Mouse (Mus musculus) myocyte (in vitro differentiated cells): ENCODE results near the gene Ranbp9. TPM values are rescaled to one million over a fixed set of nuclear protein-coding genes. Genes with fewer than 3 reads are reported as not detected.

Source experiments
- H3K27me3 ChIP-seq: one replicate; pipeline ENCODE4 v1.6.1; 2011; ENCODE audit not compliant: control insufficient read depth, insufficient read depth, insufficient read length
- H3K36me3 ChIP-seq: one replicate; pipeline ENCODE4 v1.6.1; 2011; ENCODE audit not compliant: control insufficient read depth, insufficient read depth
- H3K4me2 ChIP-seq: one replicate; pipeline ENCODE4 v1.6.1; 2011; ENCODE audit warnings: low read depth, control low read depth
- H3K4me3 ChIP-seq: one replicate; pipeline ENCODE4 v1.5.1; 2011; ENCODE audit warnings: mild to moderate bottlenecking, control low read depth, moderate library complexity
- H3K79me2 ChIP-seq: one replicate; pipeline ENCODE4 v1.6.1; 2011; ENCODE audit not compliant: control insufficient read depth, insufficient read depth
- H3ac ChIP-seq: one replicate; pipeline ENCODE4 v1.6.1; 2011; ENCODE audit not compliant: control insufficient read depth, insufficient read length
- CEBPB ChIP-seq: IDR thresholded peaks from 2 replicates; pipeline ENCODE4 v1.6.1; 2011; ENCODE audit warnings: mild to moderate bottlenecking, moderate library complexity; ENCODE audit not compliant: poor library complexity, insufficient read depth, severe bottlenecking
- E2F4 ChIP-seq: IDR thresholded peaks from one replicate; pipeline ENCODE4 v1.6.1; 2011; ENCODE audit warnings: mild to moderate bottlenecking, control low read depth, moderate library complexity; ENCODE audit not compliant: insufficient read depth
- MAX ChIP-seq: IDR thresholded peaks from one replicate; pipeline ENCODE4 v1.6.1; 2011; ENCODE audit warnings: low read depth, mild to moderate bottlenecking, control low read depth
- MYOD1 ChIP-seq, 3 experiments: IDR thresholded peaks; one replicate each; pipeline ENCODE4 v1.6.1; 2011; ENCODE audit warnings: control low read depth in 2 of 3, low read depth in 2 of 3, mild to moderate bottlenecking in 2 of 3, moderate library complexity in 1 of 3; ENCODE audit not compliant: insufficient read length in 2 of 3, control insufficient read depth in 1 of 3
- MYOG ChIP-seq, 3 experiments: IDR thresholded peaks; one replicate each; pipeline ENCODE4 v1.6.1; 2011; ENCODE audit warnings: control low read depth in 2 of 3, low read depth in 2 of 3, mild to moderate bottlenecking in 2 of 3; ENCODE audit not compliant: insufficient read length in 2 of 3, control insufficient read depth in 1 of 3, insufficient read depth in 1 of 3
- POLR2A ChIP-seq: IDR thresholded peaks from one replicate; pipeline ENCODE4 v1.6.1; 2011; ENCODE audit warnings: low read depth, mild to moderate bottlenecking, control low read depth, moderate library complexity; ENCODE audit not compliant: insufficient read length
- POLR2AphosphoS2 ChIP-seq: IDR thresholded peaks from one replicate; pipeline ENCODE4 v1.6.1; 2011; ENCODE audit warnings: low read depth, control low read depth; ENCODE audit not compliant: insufficient read length
- REST ChIP-seq: IDR thresholded peaks from one replicate; pipeline ENCODE4 v1.6.1; 2011; ENCODE audit warnings: mild to moderate bottlenecking, control low read depth, moderate library complexity; ENCODE audit not compliant: insufficient read depth, insufficient read length
- SRF ChIP-seq: IDR thresholded peaks from one replicate; pipeline ENCODE4 v1.6.1; 2011; ENCODE audit warnings: low read depth; ENCODE audit not compliant: control insufficient read depth, insufficient read length
- TCF12 ChIP-seq: IDR thresholded peaks from one replicate; pipeline ENCODE4 v1.6.1; 2011; ENCODE audit warnings: mild to moderate bottlenecking, control low read depth; ENCODE audit not compliant: poor library complexity, insufficient read depth, severe bottlenecking
- TCF3 ChIP-seq: IDR thresholded peaks from one replicate; pipeline ENCODE4 v1.6.1; 2011; ENCODE audit warnings: low read depth, control low read depth; ENCODE audit not compliant: insufficient read length
- USF1 ChIP-seq: IDR thresholded peaks from one replicate; pipeline ENCODE4 v1.6.1; 2011; ENCODE audit warnings: low read depth, mild to moderate bottlenecking, control low read depth, moderate library complexity
- polyA plus RNA-seq: library from polyadenylated mRNA; unstranded; fragments of >200 nt; fragmentation: generic; extraction: Trizol; gene quantifications from one replicate; pipeline ENCODE4 v1.2.1, GENCODE M21; 2012; ENCODE audit warnings: missing spikeins

Gene Ranbp9
- polyA plus RNA-seq, 1 experiment, result 23.1 TPM

DNA sequence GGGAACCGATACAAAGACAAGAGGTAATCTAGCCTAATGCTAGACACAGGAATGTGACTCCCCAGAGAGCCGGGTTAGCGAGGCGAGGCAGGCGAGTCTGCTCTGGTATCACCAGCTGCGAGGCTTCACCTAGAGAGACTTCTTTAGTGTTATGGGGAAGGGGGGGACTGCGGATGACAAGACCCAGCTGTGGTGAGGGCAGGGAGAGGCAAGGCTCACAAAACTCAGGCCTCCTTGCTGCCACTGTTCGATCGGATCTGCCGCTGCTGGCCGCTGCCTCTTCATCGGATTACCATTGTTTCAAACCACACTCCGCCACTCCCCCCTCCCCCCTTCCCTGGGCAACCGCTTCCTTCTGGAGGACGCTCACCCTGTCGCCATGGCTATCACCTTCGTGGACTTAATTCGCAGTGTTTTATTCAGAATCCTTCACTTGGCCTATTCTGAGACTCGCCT lies 22.3 kb upstream of the Ranbp9 start:
- Histone ChIP-seq H3K36me3 (no peaks in the 10 kb centered on the region), H3ac (no peak overlapping the region), H3K79me2 (no peaks in the 10 kb centered on the region), H3K27me3 (no peaks in the 10 kb centered on the region), H3K4me3 (no peak overlapping the region), H3K4me2 (no peak overlapping the region)
- TF ChIP-seq POLR2A, result no peak
- no peak for TF ChIP-seq MYOG (IDR thresholded peaks at IDR 0.05; ENCODE audit: control insufficient read depth in 1 of 3, insufficient read depth in 1 of 3, insufficient read length in 2 of 3, low read depth in 2 of 3)
- TF ChIP-seq MAX, result no peak
- no peak for TF ChIP-seq TCF3
- TF ChIP-seq REST, result no peak
- no peak for TF ChIP-seq CEBPB
- TF ChIP-seq TCF12, result no peak
- TF ChIP-seq USF1, result no peak
- TF ChIP-seq MYOD1 (IDR thresholded peaks at IDR 0.05; ENCODE audit: control insufficient read depth in 1 of 3, insufficient read length in 2 of 3, low read depth in 2 of 3), result no peak
- no peak for TF ChIP-seq SRF
- TF ChIP-seq E2F4, result no peak
- TF ChIP-seq POLR2AphosphoS2, result no peak

DNA sequence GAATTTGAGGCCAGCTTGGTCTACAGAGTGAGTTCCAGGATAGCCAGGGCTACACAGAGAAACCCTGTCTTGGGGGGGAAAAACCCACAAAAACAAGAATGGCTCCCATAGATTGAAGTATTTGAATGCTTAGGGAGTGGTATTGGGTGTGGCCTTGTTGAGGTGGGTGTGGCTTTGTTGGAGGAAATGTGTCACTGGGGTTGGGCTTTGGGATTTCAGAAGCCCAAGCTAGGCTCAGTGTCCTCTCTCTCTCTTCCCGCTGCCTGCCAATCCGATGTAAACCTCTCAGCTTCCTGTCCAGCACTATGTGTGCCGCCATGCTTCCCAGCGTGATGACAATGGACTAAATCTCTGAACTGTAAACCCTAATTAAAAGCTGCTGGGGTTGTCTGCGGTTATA lies 20.5 kb upstream of the Ranbp9 start:
- TF ChIP-seq TCF12, result no peak
- TF ChIP-seq MYOD1 (IDR thresholded peaks at IDR 0.05; ENCODE audit: control insufficient read depth in 1 of 3, insufficient read length in 2 of 3, low read depth in 2 of 3), result no peak
- TF ChIP-seq CEBPB, result no peak
- no peak for TF ChIP-seq E2F4
- no peak for TF ChIP-seq USF1
- no peak for TF ChIP-seq MYOG (IDR thresholded peaks at IDR 0.05; ENCODE audit: control insufficient read depth in 1 of 3, insufficient read depth in 1 of 3, insufficient read length in 2 of 3, low read depth in 2 of 3)
- no peak for TF ChIP-seq POLR2AphosphoS2
- Histone ChIP-seq H3K4me2 (no peak overlapping the region), H3K79me2 (no peaks in the 10 kb centered on the region), H3K4me3 (no peak overlapping the region), H3K27me3 (no peaks in the 10 kb centered on the region), H3K36me3 (no peaks in the 10 kb centered on the region), H3ac (no peak overlapping the region)

DNA sequence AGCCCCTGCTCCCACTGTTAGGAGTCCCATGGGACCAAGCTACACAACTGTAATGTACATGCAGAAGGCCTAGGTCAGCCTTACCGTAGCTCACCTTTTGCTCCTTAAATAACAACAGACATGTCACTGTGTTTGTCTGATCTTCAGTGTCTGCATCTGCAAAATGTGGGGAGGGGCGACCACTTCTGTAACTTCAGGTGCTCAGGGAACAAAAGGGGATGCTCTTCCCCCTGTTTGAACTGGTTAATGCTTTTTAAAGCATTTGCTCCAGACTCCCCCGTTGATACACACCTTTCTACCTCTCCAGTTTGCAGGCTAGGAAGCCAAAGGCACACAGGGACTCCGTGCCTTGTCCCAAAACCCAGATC lies 19.4 kb upstream of the Ranbp9 start:
- H3K4me2 ChIP-seq, result no peak overlapping the region
- no peaks in the 10 kb centered on the region for H3K79me2 ChIP-seq
- H3K36me3 ChIP-seq, result no peaks in the 10 kb centered on the region
- H3K4me3 ChIP-seq, result no peak overlapping the region
- H3K27me3 ChIP-seq, result no peaks in the 10 kb centered on the region
- TF ChIP-seq SRF (no peak), MYOD1 (IDR thresholded peaks at IDR 0.05; ENCODE audit: control insufficient read depth in 1 of 3, insufficient read length in 2 of 3, low read depth in 2 of 3) (no peak), MYOG (IDR thresholded peaks at IDR 0.05; ENCODE audit: control insufficient read depth in 1 of 3, insufficient read depth in 1 of 3, insufficient read length in 2 of 3, low read depth in 2 of 3) (no peak), TCF3 (no peak), CEBPB (no peak), TCF12 (no peak), REST (no peak), POLR2A (no peak), E2F4 (no peak), MAX (no peak), POLR2AphosphoS2 (no peak), USF1 (no peak)
- H3ac ChIP-seq, result no peak overlapping the region

DNA sequence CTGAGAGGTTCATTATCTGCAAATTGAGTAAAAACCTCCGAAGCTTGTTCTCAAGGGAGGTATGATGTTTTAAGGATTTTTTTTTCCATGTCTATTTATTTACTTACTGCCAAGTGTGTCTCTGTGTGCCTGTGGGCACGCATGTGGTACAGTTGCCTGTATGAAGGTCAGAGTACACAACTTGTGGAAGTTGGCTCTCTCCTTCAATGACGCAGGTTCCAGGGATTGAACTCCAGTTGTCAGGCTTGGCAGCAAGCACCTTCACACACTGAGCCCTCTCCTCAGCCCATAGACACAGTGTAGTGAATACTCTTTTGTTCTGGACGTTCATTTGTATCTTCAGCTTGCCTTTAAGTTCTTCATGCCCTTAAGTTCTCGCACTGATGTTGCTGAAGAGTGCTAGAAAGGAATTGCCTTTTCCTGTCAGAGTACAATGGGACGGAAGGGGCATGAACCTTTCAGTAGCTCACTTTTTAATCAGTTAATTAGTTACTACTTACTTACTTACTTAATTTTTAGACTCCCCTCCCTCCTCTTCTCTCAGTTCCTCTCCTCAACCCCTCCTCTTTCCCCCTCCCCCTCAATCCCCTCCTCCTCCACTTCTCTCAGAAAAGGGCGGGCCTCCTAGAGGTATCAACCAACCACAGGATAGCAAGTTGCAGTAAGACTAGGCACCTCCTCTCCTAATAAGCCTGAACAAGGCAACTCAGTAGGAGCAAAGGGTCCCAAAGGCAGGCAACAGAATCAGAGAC lies 18.8 kb upstream of the Ranbp9 start:
- H3K27me3 ChIP-seq, result no peaks in the 10 kb centered on the region
- no peak overlapping the region for H3K4me2 ChIP-seq
- TF ChIP-seq MYOG (IDR thresholded peaks at IDR 0.05; ENCODE audit: control insufficient read depth in 1 of 3, insufficient read depth in 1 of 3, insufficient read length in 2 of 3, low read depth in 2 of 3), result no peak
- TF ChIP-seq MAX, result no peak
- TF ChIP-seq TCF12, result no peak
- TF ChIP-seq REST, result no peak
- TF ChIP-seq MYOD1 (IDR thresholded peaks at IDR 0.05; ENCODE audit: control insufficient read depth in 1 of 3, insufficient read length in 2 of 3, low read depth in 2 of 3), result no peak
- TF ChIP-seq CEBPB, result no peak
- TF ChIP-seq POLR2A, result no peak
- no peak for TF ChIP-seq TCF3
- no peak for TF ChIP-seq USF1
- H3K4me3 ChIP-seq, result no peak overlapping the region
- H3ac ChIP-seq, result no peak overlapping the region
- no peaks in the 10 kb centered on the region for H3K79me2 ChIP-seq
- no peaks in the 10 kb centered on the region for H3K36me3 ChIP-seq

DNA sequence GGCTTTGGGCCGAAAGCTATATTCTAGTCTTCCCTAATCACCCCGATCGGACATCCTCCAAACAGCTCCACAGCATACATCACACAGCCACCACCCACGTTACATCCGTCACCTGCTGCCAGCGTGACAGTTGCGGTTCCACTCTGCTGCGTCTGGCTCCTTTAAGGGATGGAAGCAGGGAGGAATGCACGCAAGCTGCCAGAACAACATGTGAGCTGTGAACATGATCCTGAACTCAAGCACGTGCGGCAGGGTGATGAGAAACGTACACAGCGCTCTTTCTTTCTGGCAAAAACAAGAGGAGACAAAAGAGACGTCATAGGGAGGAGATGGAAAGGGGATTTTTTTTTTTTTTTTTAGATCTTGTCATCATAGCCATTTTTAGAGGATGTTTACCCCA lies 17.8 kb upstream of the Ranbp9 start:
- no peaks in the 10 kb centered on the region for H3K27me3 ChIP-seq
- H3ac ChIP-seq, result no peak overlapping the region
- no peaks in the 10 kb centered on the region for H3K36me3 ChIP-seq
- no peak overlapping the region for H3K4me3 ChIP-seq
- H3K4me2 ChIP-seq, result no peak overlapping the region
- no peaks in the 10 kb centered on the region for H3K79me2 ChIP-seq
- no peak for TF ChIP-seq SRF
- no peak for TF ChIP-seq USF1
- peak in 1 of 3 experiments; percentile 45 for TF ChIP-seq MYOG (IDR thresholded peaks at IDR 0.05; ENCODE audit: control insufficient read depth in 1 of 3, insufficient read depth in 1 of 3, insufficient read length in 2 of 3, low read depth in 2 of 3)
- TF ChIP-seq POLR2AphosphoS2, result no peak
- TF ChIP-seq MYOD1 (IDR thresholded peaks at IDR 0.05; ENCODE audit: control insufficient read depth in 1 of 3, insufficient read length in 2 of 3, low read depth in 2 of 3), result no peak
- TF ChIP-seq REST, result no peak
